Mouse (Mus musculus): ENCODE measurements around the gene Sympk.

Gene Sympk

GRCm38 (mm10) chr7:19084277-19084771, 60.1 kb downstream of the Sympk start:
- no peak for DNase-seq

DNA sequence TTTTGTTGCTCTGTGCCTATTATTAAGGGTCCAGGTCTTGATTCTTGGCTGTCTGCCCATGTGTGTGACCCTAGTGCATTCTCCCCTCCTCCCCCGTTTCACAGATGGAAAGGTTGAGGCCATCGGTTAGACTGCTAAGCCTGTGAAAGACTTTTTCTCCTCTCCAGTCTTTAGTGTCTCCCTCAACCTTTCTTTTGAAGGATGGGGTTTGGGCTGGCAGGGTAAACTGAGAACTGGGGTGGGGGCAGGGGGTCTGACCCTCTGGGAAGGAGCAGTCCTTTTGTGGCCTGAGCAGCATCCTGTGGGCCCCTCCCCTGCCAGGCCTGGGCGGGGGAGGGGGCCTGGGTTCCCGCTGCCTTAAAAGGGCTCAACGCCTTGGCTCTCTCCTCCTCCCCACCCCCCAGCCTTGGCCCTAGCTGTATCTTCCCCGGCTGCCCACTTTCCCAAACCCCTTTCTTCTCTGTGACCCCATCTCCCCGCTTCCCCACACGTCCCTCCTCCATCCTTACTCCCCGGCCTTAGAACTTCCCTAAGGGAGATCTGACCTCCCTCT, 60.8 kb downstream of the Sympk start:
- no peak for DNase-seq

DNA sequence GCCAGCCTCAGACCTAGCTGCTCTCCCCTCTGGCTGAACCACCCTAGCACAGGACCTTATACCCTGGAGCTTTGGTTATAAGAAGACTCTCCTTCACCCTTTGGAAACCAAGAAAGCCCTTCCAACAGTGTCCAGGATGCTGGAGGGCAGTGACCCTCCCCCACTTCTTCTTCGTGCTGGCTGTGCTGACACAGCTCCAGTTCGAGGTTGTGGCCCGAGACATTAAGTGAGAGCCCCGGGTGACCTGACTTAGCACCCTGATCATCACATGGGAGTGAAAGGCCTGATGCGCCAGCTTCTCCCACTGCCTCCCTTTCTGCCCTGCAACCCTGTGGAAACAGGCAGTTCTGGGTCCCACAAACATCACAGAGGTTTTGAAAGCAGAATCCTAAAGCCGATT, 61.3 kb downstream of the Sympk start:
- DNase-seq: no peak

- no peak for DNase-seq
Measured at GRCm38 (mm10) chr7:19086042-19086441, 61.9 kb downstream of the Sympk start.

GRCm38 (mm10) chr7:19086760-19087159, 62.6 kb downstream of the Sympk start:
- DNase-seq: no peak

DNA sequence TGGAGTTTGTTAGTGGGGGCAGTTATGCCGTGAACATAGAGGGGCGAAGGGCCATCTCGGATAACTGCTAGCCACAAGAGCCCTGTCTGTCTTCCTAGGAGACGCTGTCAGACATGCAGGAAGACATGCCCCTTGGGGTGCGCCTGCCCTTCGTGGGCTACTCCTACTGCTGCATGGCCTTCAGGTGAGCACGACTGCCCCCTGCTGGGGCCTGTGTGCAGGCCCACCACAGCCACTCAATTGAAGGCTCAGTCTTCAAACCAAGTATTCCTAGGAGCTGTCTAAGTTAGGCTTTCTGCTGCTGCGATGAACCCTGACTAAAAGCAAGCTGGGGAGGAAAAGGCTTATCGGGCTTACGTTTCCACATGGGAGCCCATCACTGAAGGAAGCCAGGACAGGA, 64.6 kb downstream of the Sympk start:
- peak; percentile 50 to 63 for DNase-seq

DNA sequence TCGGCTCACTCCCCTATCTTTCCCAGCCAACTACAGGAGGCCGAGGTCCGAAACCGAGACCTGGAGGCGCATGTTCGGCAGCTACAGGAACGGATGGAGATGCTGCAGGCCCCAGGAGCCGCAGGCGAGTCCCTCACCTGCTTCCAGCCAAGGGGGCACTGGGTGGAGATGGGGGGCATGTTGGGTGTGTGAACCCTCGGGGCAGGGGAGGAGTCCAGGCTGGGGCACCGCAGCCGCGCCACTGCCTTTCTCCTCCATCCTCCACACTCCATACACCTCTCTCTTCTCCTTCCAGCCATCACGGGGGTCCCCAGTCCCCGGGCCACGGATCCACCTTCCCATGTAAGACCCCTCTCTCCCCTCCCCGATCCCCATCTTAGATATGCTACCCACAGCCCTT, 67.7 kb downstream of the Sympk start:
- DNase-seq: no peak

GRCm38 (mm10) chr7:19092381-19093173, 68.4 kb downstream of the Sympk start:
- no peak for DNase-seq

DNA sequence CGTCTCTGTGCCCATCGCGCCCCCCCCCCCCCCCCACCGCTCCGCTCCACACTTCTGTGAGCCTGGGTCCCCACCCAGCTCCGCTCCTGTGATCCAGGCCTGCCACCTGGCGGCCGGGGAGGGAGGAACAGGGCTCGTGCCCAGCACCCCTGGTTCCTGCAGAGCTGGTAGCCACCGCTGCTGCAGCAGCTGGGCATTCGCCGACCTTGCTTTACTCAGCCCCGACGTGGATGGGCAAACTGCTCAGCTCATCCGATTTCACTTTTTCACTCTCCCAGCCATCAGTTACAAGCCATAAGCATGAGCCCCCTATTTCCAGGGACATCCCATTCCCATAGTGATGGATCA, 69.0 kb downstream of the Sympk start:
- peak; percentile 52 to 65 for DNase-seq

GRCm38 (mm10) chr7:19093537-19094385, 69.6 kb downstream of the Sympk start:
- peak; percentile 30 to 51 for DNase-seq

- no peak for DNase-seq
Measured at GRCm38 (mm10) chr7:19094471-19094825, 70.3 kb downstream of the Sympk start, which contains the start of gene Six5. Gene Six5, plus strand, starts transcription at chr7:19094594.

GRCm38 (mm10) chr7:19094826-19095750, 70.9 kb downstream of the Sympk start:
- DNase-seq: no peak

GRCm38 (mm10) chr7:19095751-19096110, 71.6 kb downstream of the Sympk start:
- no peak for DNase-seq

DNA sequence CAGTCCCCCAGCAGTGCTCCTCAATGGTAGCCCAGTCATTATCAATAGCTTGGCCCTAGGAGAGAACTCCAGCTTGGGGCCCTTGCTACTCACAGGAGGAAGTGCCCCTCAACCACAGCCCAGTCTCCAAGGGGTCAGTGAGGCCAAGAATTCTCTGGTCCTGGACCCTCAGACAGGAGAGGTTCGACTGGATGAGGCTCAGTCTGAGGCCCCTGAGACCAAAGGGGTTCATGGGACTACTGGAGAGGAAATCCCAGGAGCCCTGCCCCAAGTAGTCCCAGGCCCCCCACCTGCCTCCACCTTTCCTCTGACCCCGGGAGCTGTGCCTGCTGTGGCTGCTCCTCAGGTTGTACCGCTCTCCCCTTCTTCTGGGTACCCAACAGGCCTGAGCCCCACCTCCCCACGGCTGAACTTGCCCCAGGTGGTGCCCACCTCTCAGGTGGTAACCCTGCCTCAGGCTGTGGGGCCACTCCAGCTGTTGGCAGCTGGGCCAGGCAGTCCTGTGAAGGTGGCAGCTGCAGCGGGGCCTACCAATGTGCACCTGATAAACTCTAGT, 72.3 kb downstream of the Sympk start:
- no peak for DNase-seq

GRCm38 (mm10) chr7:19097217-19097616, 73.0 kb downstream of the Sympk start:
- DNase-seq: no peak

DNA sequence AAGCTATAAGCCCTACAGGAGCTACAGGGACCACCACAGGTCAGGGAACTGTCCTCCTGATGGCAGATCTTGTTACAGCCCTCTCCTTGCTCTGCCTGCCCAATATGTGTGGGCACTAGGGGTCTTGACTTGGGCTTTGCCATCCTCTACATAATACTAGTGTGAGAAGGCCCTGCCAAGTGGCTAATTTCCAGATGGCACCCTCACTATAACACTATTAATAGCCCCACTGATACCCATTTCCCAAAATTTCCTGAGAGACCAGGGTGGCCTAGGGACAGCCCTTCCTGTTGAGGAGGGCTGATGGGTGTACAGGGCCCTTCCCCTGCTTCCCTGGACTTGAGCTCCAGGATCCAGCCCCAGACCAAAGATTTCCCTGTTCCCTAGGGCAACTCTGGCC, 73.7 kb downstream of the Sympk start:
- no peak for DNase-seq

- no peak for DNase-seq
Measured at GRCm38 (mm10) chr7:19098811-19099210, 74.6 kb downstream of the Sympk start.

DNA sequence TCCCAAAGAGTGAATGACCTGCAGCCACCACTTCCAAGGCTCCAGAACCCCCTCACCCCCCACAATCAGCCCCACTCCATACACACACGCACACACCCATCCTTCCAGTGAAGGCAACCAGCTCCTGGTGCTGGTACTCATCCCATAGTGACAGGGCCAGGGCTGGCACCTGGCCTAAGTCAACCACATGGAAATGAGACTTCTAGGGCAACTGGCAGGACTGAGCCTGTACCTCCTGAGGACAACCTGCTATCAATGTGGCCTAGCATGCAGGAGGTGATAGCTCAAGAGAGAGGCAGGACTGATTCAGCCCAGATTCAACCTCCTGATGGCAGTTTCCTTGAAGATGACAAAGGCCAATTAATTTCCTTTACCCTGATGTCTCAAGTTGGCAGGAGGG, 76.1 kb downstream of the Sympk start:
- no peak for DNase-seq

DNA sequence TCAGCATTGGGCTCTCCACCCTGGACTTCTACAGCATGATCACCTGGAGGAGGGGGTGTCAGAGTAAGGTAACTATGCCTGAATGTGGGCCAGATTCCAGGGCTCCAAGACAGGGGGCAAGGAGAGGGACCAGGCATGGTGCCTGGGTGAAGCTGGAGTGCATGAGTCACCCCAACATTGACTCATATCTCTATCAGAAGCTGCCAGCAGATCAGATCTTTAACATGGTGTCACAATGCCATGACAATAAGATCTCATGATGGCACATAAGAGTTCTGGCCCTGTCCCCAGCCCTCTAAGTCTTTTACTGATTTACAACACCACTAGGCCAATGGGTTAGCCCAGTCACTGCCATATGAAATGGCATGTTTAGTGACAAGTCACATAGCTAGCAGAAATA, 79.6 kb downstream of the Sympk start:
- DNase-seq: no peak
